Comparison of ENCODE assay signal across 10 mouse cellular contexts in genomic region chr15:86183484-86183883, GRCm38 (mm10). TPM values are rescaled to one million over a fixed set of nuclear protein-coding genes. Genes with fewer than 3 reads are reported as not detected.
DNase-seq lines count a peak whose midpoint lies in the region; ATAC-seq and TF ChIP-seq lines count a peak whose summit lies in the region.
"Had no signal": no experiment of that assay in that cellular context is flagged by ENCODE, and none has a peak within 500 bp of the region (broad histone marks: within the 10 kb centered on the region; RNA-seq: fewer than 3 reads in every experiment).

No protein-coding gene starts in this region.

- WGBS in hindbrain, embryonic 13.5 days: 96% methylated on average over 8 of the region's 8 CpGs
- WGBS in hindbrain, embryonic 11.5 days: 93% methylated on average over 8 of the region's 8 CpGs
- WGBS in spleen, adult 2 months: 53% methylated on average over 8 of the region's 8 CpGs
- WGBS in hindbrain, postnatal 0 days: 94% methylated on average over 8 of the region's 8 CpGs

- H3K27ac ChIP-seq in hindbrain, embryonic 13.5 days: no peak overlapping the region
- no peak overlapping the region for H3K27ac ChIP-seq in hindbrain, embryonic 11.5 days (ENCODE audit: low read depth, low read length)
- H3K27ac ChIP-seq in spleen, adult 2 months (ENCODE audit: insufficient read depth, low read length): peak overlapping the region; percentile 97
- H3K27ac ChIP-seq in hindbrain, postnatal 0 days: no peak overlapping the region

- H3K9me3 ChIP-seq in hindbrain, embryonic 13.5 days: no peaks in the 10 kb centered on the region
- no peaks in the 10 kb centered on the region for H3K9me3 ChIP-seq in hindbrain, embryonic 11.5 days (ENCODE audit: control insufficient read depth, low read length)
- no peaks in the 10 kb centered on the region for H3K9me3 ChIP-seq in hindbrain, postnatal 0 days (ENCODE audit: low read length)
- H3K9me3 ChIP-seq: heart, embryonic 12.5 days had no signal

- no peak for ATAC-seq in hindbrain, embryonic 13.5 days (ENCODE audit: low FRiP score)
- ATAC-seq in hindbrain, embryonic 11.5 days (ENCODE audit: low FRiP score): no peak
- no peak for ATAC-seq in hindbrain, postnatal 0 days

- H3K4me1 ChIP-seq in hindbrain, embryonic 13.5 days (replicated peaks): peaks cover 48% of the 10 kb centered on the region
- 0 out of 2 replicates have a peak, but pooled peaks cover 2% of the 10 kb centered on the region for H3K4me1 ChIP-seq in hindbrain, embryonic 11.5 days (replicated peaks; ENCODE audit: control insufficient read depth, insufficient read depth, low read length)
- H3K4me1 ChIP-seq in spleen, adult 2 months (ENCODE audit: control insufficient read depth, insufficient read depth, insufficient read length): peaks cover 26% of the 10 kb centered on the region; the same call in 1 of the 2 replicates
- H3K4me1 ChIP-seq in hindbrain, postnatal 0 days (ENCODE audit: insufficient read depth, low read length): peaks cover 29% of the 10 kb centered on the region

- H3K4me2 ChIP-seq in hindbrain, embryonic 13.5 days: peak overlapping the region; percentile 84
- no peak overlapping the region for H3K4me2 ChIP-seq in hindbrain, embryonic 11.5 days (replicated peaks; ENCODE audit: low read depth, low read length)
- H3K4me2 ChIP-seq in hindbrain, postnatal 0 days (ENCODE audit: low read depth, low read length): 0 out of 2 replicates have a peak overlapping the region, but pooled peaks have one; percentile 60

- no peaks in the 10 kb centered on the region for H3K36me3 ChIP-seq in hindbrain, embryonic 13.5 days
- no peaks in the 10 kb centered on the region for H3K36me3 ChIP-seq in hindbrain, embryonic 11.5 days (ENCODE audit: control insufficient read depth, insufficient read depth, low read length)
- no peaks in the 10 kb centered on the region for H3K36me3 ChIP-seq in spleen, adult 2 months (ENCODE audit: control insufficient read depth, insufficient read depth, low read length)
- no peaks in the 10 kb centered on the region for H3K36me3 ChIP-seq in hindbrain, postnatal 0 days (ENCODE audit: insufficient read depth, low read length)
- H3K36me3 ChIP-seq: heart, embryonic 12.5 days had no signal

- no peaks in the 10 kb centered on the region for H3K27me3 ChIP-seq in hindbrain, embryonic 13.5 days
- H3K27me3 ChIP-seq in hindbrain, embryonic 11.5 days (ENCODE audit: control insufficient read depth, insufficient read depth, low read length): no peaks in the 10 kb centered on the region
- H3K27me3 ChIP-seq in spleen, adult 2 months (ENCODE audit: control insufficient read depth, insufficient read depth, low read length): no peaks in the 10 kb centered on the region
- no peaks in the 10 kb centered on the region for H3K27me3 ChIP-seq in hindbrain, postnatal 0 days (ENCODE audit: insufficient read depth, low read length)
- H3K27me3 ChIP-seq: heart, embryonic 12.5 days had no signal

- DNase-seq in hindbrain, embryonic 11.5 days (ENCODE audit: low spot score): no peak
- DNase-seq in spleen, adult 2 months (ENCODE audit: low read depth in 1 of 2, low spot score in 2 of 2): no peak
- DNase-seq in spleen, postnatal 10 days (ENCODE audit: low spot score in 2 of 2): no peak
- no peak for DNase-seq in hindbrain, postnatal 0 days (ENCODE audit: low spot score)
- peak; percentile 49 to 54 for DNase-seq in thymus, postnatal 36 days
- DNase-seq in frontal cortex, adult 2 months (ENCODE audit: extremely low spot score in 1 of 2, low spot score in 1 of 2): no peak
- DNase-seq in kidney, adult 8-10 months: no peak
- DNase-seq: right cerebral cortex, postnatal 14 days had no signal

- TF ChIP-seq POLR2A in spleen, adult 2 months (IDR thresholded peaks at IDR 0.05; ENCODE audit: low read depth, low read length): no peak

- no peak for TF ChIP-seq CTCF in spleen, adult 2 months (IDR thresholded peaks at IDR 0.05; ENCODE audit: extremely low read depth, insufficient read depth, insufficient read length, insufficient replicate concordance)
- TF ChIP-seq CTCF in hindbrain, postnatal 0 days (IDR thresholded peaks at IDR 0.05; ENCODE audit: low read depth): no peak

- no peak overlapping the region for H3K9ac ChIP-seq in hindbrain, embryonic 13.5 days
- no peak overlapping the region for H3K9ac ChIP-seq in hindbrain, embryonic 11.5 days (ENCODE audit: low read depth, low read length)
- no peak overlapping the region for H3K9ac ChIP-seq in hindbrain, postnatal 0 days (replicated peaks; ENCODE audit: low read length)

- no peak overlapping the region for H3K4me3 ChIP-seq in hindbrain, embryonic 13.5 days
- no peak overlapping the region for H3K4me3 ChIP-seq in hindbrain, embryonic 11.5 days (ENCODE audit: low read depth, low read length)
- peak overlapping the region; percentile 11 for H3K4me3 ChIP-seq in spleen, adult 2 months (ENCODE audit: extremely low read depth, insufficient read depth, insufficient read length)
- no peak overlapping the region for H3K4me3 ChIP-seq in hindbrain, postnatal 0 days (ENCODE audit: low read length)

RNA-seq across cellular contexts. Expression of gene Cerk, which starts 2.5 kb away (rescaled TPM):
- 24.3 and 24.5 TPM in 2 replicates for polyA plus RNA-seq in hindbrain, embryonic 13.5 days (2015; fragmentation: Nextera tagmentation; extraction: Ambion mirVana)
- polyA plus RNA-seq in hindbrain, embryonic 11.5 days (2014; fragmentation: Nextera tagmentation; extraction: Ambion mirVana): 16.9 and 18.4 TPM in 2 replicates
- polyA plus RNA-seq in spleen, adult 2 months (2012; rRNA removed): 64.4 and 82.8 TPM in 2 replicates
- 46.3 and 52.1 TPM in 2 replicates for total RNA-seq in hindbrain, postnatal 0 days (2014; rRNA removed)
- 23.4 and 23.6 TPM in 2 replicates for polyA plus RNA-seq in hindbrain, postnatal 0 days (2015; fragmentation: Nextera tagmentation; extraction: Ambion mirVana)
- 50.2 TPM in 2 replicates for polyA plus RNA-seq in frontal cortex, adult 2 months (2012; rRNA removed)

RNA-seq across cellular contexts. Expression of gene Tbc1d22a, which starts 30.8 kb away (rescaled TPM):
- 12.1 and 13.5 TPM in 2 replicates for polyA plus RNA-seq in hindbrain, embryonic 13.5 days (2015; fragmentation: Nextera tagmentation; extraction: Ambion mirVana)
- 7.3 and 8.3 TPM in 2 replicates for polyA plus RNA-seq in hindbrain, embryonic 11.5 days (2014; fragmentation: Nextera tagmentation; extraction: Ambion mirVana)
- polyA plus RNA-seq in spleen, adult 2 months (2012; rRNA removed): 28.1 and 32.3 TPM in 2 replicates
- 17.4 and 26.2 TPM in 2 replicates for total RNA-seq in hindbrain, postnatal 0 days (2014; rRNA removed)
- polyA plus RNA-seq in hindbrain, postnatal 0 days (2015; fragmentation: Nextera tagmentation; extraction: Ambion mirVana): 12.8 and 13.6 TPM in 2 replicates
- polyA plus RNA-seq in frontal cortex, adult 2 months (2012; rRNA removed): 28.3 and 29.4 TPM in 2 replicates

Comparison
In these comparisons a context has a peak if more than half of its experiments do, and no peak if none do; other contexts are left out.
1. DNase-seq: peak in thymus, postnatal 36 days (2 of 2); none in hindbrain, embryonic 11.5 days (single experiment), spleen, adult 2 months (0 of 2), spleen, postnatal 10 days (0 of 2), hindbrain, postnatal 0 days (single experiment), frontal cortex, adult 2 months (0 of 2) and kidney, adult 8-10 months (0 of 2).